Mouse (Mus musculus): ENCODE results near the gene Lce3e.

DNA sequence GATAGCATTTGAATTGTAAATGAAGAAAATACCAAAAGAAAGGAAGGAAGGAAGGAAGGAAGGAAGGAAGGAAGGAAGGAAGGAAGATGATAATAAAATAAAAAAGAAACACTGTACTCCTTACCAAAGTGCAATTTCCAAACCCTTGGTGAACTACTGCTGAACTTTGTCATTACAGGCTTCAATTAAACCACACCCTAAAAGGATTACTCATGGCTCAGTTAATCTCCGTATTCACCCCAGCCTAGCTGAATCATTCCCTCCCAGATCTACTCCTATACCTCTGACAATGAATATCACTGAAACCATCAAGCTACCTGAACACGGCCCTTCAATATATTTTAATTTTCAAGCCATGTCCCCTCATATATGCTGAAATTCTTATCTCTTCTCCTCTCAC is 11.6 kb downstream of the Lce3e start:
- TF ChIP-seq POLR2A (IDR thresholded peaks at IDR 0.05; ENCODE audit: insufficient read length, low read depth), result no peak
- TF ChIP-seq USF1 (IDR thresholded peaks at IDR 0.05; ENCODE audit: low read depth), result no peak
- no peak for TF ChIP-seq TCF3 (IDR thresholded peaks at IDR 0.05; ENCODE audit: insufficient read length, low read depth)
- TF ChIP-seq E2F4 (IDR thresholded peaks at IDR 0.05; ENCODE audit: insufficient read depth), result no peak
